Mouse (Mus musculus) neural tube, embryonic 12.5 days (tissue): ENCODE measurements around the gene Nutf2-ps1. TPM values are rescaled to one million over a fixed set of nuclear protein-coding genes. Genes with fewer than 3 reads are reported as not detected.

Experiments used
- ATAC-seq: fragments of 200-750 bp; cut with Nextera tagmentation; 2 replicates; pipeline ENCODE4 v1.8.0; 2017; ENCODE audit warnings: low read depth, mild to moderate bottlenecking, moderate TSS enrichment, moderate library complexity; ENCODE audit not compliant: low FRiP score
- H3K27ac ChIP-seq: fragments of 300-500 bp; sonication (generic); 2 replicates; pipeline ENCODE4 v1.5.1; 2016
- H3K27me3 ChIP-seq: fragments of 300-500 bp; sonication (generic); replicated peaks from 2 replicates; pipeline ENCODE4 v1.6.1; 2016; ENCODE audit warnings: mild to moderate bottlenecking
- H3K36me3 ChIP-seq: fragments of 300-500 bp; sonication (generic); 2 replicates; pipeline ENCODE4 v1.6.1; 2016; ENCODE audit warnings: mild to moderate bottlenecking
- H3K4me1 ChIP-seq: fragments of 300-500 bp; sonication (generic); 2 replicates; pipeline ENCODE4 v1.6.1; 2016
- H3K4me2 ChIP-seq: fragments of 300-500 bp; sonication (generic); replicated peaks from 2 replicates; pipeline ENCODE4 v1.6.1; 2016; ENCODE audit warnings: mild to moderate bottlenecking
- H3K4me3 ChIP-seq: fragments of 300-500 bp; sonication (generic); 2 replicates; pipeline ENCODE4 v1.5.1; 2016
- H3K9ac ChIP-seq: fragments of 300-500 bp; sonication (generic); 2 replicates; pipeline ENCODE4 v1.6.1; 2016; ENCODE audit warnings: mild to moderate bottlenecking
- H3K9me3 ChIP-seq: fragments of 300-500 bp; sonication (generic); 2 replicates; pipeline ENCODE4 v1.6.1; 2016; ENCODE audit warnings: mild to moderate bottlenecking
- whole genome bisulfite sequencing: fragments of 180-500 bp; shearing (Covaris S2); methylation state at CpG from one replicate; pipeline ENCODE4 v1.1.7; 2016; 5-methylcytosine and 5-hydroxymethylcytosine counted together
- polyA plus RNA-seq: library from polyadenylated mRNA; unstranded; fragments of >200 nt; fragmentation: Nextera tagmentation; extraction: Ambion mirVana; gene quantifications from 2 replicates; pipeline ENCODE4 v1.2.1, GENCODE M21; 2016

Nutf2-ps1 gene
- polyA plus RNA-seq, 1 experiment from 2014 or later = 351 TPM

DNA sequence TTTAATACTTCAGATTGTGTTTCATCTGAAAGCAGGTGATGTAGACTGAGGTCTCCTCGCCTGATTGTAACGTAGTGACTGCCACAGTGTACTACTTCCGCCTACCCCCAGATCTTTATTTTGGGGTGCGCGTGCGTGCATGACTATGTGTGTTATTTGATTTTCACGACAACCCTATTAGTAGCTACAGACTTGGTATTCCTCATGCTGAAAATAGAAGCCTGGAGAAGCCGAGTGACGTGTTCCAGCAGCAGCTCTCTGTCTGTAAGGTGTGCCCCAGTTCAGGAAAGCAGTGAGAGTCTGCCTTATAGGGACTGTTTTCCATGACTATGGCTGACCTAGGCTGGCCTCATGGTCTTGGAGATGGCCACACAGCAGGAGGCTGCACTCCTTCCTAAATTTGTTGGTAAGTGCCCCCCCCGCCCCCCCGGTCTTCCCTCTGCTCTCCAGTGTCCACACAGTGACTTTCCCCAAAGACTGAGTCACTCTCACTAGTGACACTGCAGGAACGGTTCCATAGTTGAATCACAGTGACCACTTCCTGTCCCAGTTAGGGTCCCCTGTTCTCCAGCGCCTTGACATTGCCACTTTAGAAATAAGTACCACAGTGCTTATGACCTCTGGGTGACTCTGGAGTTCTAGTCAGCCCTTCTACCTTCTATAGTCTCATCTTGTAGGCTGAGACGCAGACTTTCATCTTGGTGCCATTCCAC lies 23.1 kb downstream of the Nutf2-ps1 start:
- WGBS = 92% methylated on average over 14 of the region's 14 CpGs
- no peak for ATAC-seq

DNA sequence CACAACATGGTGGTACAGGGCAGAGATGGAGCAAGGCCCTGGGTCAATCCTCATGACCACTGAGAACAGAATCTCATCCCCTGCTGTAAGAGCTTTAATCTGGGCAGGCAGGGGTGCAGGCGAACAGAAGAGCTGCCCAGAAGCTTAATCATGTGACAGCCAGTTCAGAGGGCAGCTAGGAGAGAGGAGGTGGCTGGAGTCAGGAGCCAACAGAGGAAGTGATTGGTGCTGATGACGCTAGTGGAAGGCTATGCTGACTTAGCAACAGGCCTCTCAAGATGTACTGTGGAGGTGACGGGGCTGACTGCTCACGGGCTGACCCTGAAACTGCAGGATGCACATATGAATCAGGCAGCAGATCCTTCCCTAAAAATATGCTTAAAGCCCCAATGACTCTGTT lies 24.7 kb downstream of the Nutf2-ps1 start:
- Histone ChIP-seq H3K27ac (no peak overlapping the region), H3K9ac (no peak overlapping the region), H3K4me2 (no peak overlapping the region), H3K27me3 (no peaks in the 10 kb centered on the region), H3K36me3 (no peaks in the 10 kb centered on the region), H3K4me3 (no peak overlapping the region), H3K9me3 (no peaks in the 10 kb centered on the region), H3K4me1 (no peaks in the 10 kb centered on the region)
- 62% methylated on average over 4 of the region's 4 CpGs for WGBS
- no peak for ATAC-seq

More for the DNA sequence above, 23.1 kb downstream of the Nutf2-ps1 start:
- no peaks in the 10 kb centered on the region for H3K4me1 ChIP-seq
- no peak overlapping the region for H3K9ac ChIP-seq
- no peaks in the 10 kb centered on the region for H3K36me3 ChIP-seq
- H3K4me3 ChIP-seq = no peak overlapping the region
- no peak overlapping the region for H3K4me2 ChIP-seq
- H3K27ac ChIP-seq = no peak overlapping the region
- H3K27me3 ChIP-seq = no peaks in the 10 kb centered on the region
- no peaks in the 10 kb centered on the region for H3K9me3 ChIP-seq

GRCm38 (mm10) chr19:53560436-53560835 lies 28.4 kb downstream of the Nutf2-ps1 start:
- no peak overlapping the region for H3K4me3 ChIP-seq
- no peak overlapping the region for H3K4me2 ChIP-seq
- no peak for ATAC-seq
- 84% methylated on average over 3 of the region's 3 CpGs for WGBS
- H3K9ac ChIP-seq = no peak overlapping the region
- H3K27ac ChIP-seq = no peak overlapping the region
- H3K36me3 ChIP-seq = no peaks in the 10 kb centered on the region
- H3K4me1 ChIP-seq = peaks cover 7% of the 10 kb centered on the region
- H3K9me3 ChIP-seq = no peaks in the 10 kb centered on the region
- H3K27me3 ChIP-seq = no peaks in the 10 kb centered on the region

DNA sequence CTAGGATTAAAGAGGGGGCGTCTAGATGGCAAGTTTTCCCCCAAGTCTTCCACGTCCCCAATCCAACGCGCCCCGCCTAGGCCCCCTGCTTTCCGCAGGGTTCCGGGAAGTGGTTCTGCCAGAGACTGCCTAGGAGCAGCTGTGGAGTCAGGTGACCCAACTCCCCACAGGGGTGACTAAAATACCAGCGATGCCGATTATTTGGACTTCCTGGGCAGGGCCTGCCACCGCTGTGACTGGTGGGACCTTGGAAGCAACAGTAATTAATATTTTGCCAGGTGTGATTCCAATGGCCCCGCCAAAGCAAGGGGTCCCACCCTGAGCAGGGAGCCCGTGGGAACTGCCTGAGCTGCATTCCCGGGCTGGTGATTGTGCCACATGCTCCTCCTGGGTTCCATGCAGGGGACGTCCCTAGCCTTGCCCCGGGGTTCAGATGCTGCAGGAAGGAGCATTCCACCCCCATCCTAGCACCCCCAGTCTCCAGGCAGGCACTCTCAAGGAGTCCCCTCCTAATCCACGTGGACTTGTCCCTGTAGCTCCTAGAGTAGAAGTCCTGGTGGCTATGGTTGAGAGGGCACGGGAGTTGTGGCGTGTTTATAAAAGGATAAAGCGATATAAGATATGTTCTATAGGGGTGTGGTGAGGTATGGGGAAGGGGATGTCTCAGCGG lies 31.5 kb downstream of the Nutf2-ps1 start:
- H3K4me1 ChIP-seq = peaks cover 7% of the 10 kb centered on the region
- no peak overlapping the region for H3K4me3 ChIP-seq
- H3K4me2 ChIP-seq = peak overlapping the region; percentile 34
- H3K27ac ChIP-seq = no peak overlapping the region
- ATAC-seq = no peak
- H3K9ac ChIP-seq = no peak overlapping the region
- no peaks in the 10 kb centered on the region for H3K36me3 ChIP-seq
- no peaks in the 10 kb centered on the region for H3K27me3 ChIP-seq
- no peaks in the 10 kb centered on the region for H3K9me3 ChIP-seq
- WGBS = 26% methylated on average over 20 of the region's 20 CpGs

DNA sequence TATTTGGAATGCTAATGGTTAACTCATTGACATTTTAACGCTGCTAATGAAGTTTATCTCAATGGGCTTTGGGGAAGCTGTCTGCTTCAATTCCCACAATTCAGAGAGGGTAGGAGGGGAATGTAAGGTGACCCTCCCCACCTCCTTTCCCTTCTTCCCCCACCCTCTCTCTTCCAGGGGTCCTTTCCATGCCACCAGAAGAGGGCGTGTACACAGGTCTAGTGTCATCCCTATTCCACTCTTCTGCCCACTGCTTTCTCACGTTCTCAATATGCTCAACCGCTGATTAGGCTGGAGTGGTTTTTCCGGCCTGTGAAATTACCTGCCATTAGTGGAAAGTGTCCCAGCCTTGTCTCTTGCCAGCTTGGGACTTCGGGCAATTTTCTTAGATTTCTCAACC lies 32.0 kb downstream of the Nutf2-ps1 start:
- Histone ChIP-seq H3K4me2 (peak overlapping the region; percentile 34; the same call in 1 of the 2 replicates), H3K4me1 (peaks cover 7% of the 10 kb centered on the region), H3K36me3 (no peaks in the 10 kb centered on the region), H3K9me3 (no peaks in the 10 kb centered on the region), H3K27ac (no peak overlapping the region), H3K4me3 (no peak overlapping the region), H3K27me3 (no peaks in the 10 kb centered on the region), H3K9ac (no peak overlapping the region)
- ATAC-seq = no peak
- WGBS = 41% methylated on average over 6 of the region's 6 CpGs

DNA sequence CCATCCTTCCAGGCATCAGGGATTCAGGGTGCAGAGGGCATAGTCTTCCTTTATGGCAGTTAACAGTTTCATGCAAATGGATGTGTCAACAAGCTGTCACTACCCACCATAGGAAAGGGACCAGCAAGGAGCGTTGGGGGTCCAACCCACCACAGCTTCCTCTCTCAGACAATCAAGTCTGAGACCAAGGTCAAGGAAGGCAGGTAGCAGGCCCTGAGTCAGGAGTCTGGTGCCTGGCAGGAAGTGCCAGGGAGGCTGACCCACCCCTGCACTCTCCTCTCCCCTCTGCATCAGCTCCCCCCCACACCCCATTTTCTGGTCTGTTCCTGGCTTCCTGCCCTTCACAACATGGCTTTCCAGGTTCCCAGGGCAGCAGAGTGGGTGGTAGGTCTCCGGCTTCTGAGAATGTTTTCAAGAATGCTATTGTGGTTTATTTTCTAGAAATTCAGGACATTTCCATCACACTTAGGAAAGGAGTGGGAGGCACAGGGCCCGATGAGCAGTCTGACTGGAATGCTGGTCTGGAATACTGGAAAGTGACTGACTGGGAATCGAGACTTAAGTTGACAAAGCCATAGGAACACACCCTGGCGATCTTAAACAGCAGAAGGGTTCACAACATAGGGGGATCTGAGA lies 33.8 kb downstream of the Nutf2-ps1 start:
- H3K4me3 ChIP-seq = no peak overlapping the region
- H3K9me3 ChIP-seq = no peaks in the 10 kb centered on the region
- no peak for ATAC-seq
- no peak overlapping the region for H3K9ac ChIP-seq
- H3K4me2 ChIP-seq = no peak overlapping the region
- 75% methylated on average over 5 of the region's 5 CpGs for WGBS
- H3K27me3 ChIP-seq = no peaks in the 10 kb centered on the region
- peaks cover 7% of the 10 kb centered on the region for H3K4me1 ChIP-seq
- no peaks in the 10 kb centered on the region for H3K36me3 ChIP-seq
- no peak overlapping the region for H3K27ac ChIP-seq

- H3K4me3 ChIP-seq = no peak overlapping the region
- H3K4me2 ChIP-seq = no peak overlapping the region
- peaks cover 7% of the 10 kb centered on the region for H3K4me1 ChIP-seq
- no peaks in the 10 kb centered on the region for H3K9me3 ChIP-seq
- H3K27me3 ChIP-seq = no peaks in the 10 kb centered on the region
- H3K9ac ChIP-seq = no peak overlapping the region
- no peak overlapping the region for H3K27ac ChIP-seq
- 92% methylated on average over 11 of the region's 11 CpGs for WGBS
- no peaks in the 10 kb centered on the region for H3K36me3 ChIP-seq
- no peak for ATAC-seq
Measured at GRCm38 (mm10) chr19:53554402-53554801, 34.5 kb downstream of the Nutf2-ps1 start.

DNA sequence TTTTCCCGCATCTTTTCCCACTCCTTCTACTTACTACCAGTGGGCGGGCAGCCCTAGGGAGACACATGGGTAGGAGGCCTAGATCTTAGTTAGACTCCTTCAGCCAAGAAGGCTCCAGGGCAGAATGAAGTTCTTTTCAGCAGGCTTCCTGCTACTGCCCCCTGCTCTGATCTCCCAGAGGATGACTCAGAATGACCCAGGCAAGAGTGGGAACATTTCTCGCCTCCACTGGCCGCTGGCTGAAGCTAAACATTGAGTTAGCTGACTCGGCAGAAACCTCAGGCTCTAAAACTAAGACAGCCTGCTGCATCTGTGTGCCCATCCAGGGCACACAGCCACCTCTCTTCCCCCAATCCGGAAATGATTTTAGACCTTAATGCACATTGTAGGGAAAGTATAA lies 36.1 kb downstream of the Nutf2-ps1 start:
- 62% methylated on average over 6 of the region's 6 CpGs for WGBS
- Histone ChIP-seq H3K4me3 (no peak overlapping the region), H3K27me3 (no peaks in the 10 kb centered on the region), H3K4me2 (no peak overlapping the region), H3K4me1 (peaks cover 10% of the 10 kb centered on the region), H3K9ac (no peak overlapping the region), H3K36me3 (no peaks in the 10 kb centered on the region), H3K9me3 (no peaks in the 10 kb centered on the region), H3K27ac (no peak overlapping the region)
- ATAC-seq = no peak

DNA sequence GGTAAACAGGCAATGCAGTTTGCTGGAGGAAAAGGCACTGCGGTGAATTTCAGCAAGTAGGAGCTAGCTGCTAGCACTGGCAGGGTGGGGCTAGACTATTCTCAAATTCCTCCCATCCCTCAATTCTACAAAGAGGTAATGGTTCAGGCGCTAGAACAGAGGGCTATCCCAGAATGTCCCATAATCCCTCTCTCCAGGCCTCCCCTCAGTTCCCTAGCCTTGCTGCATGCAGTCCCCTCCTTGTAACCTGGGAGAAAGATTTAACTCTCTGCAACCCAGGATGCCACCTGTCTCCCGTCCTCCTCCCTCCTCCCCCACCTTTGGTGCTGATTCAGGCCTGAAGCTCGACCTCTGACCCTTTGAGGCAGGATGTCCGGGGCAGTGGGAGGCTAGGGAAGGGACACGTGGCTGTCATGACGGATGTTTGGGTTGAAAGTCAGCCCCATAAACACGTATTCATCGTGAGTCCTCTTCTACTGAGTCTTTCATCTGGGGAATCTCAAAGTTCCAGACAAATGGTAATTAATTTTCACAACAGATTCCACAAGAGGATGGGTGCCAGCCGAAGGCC lies 36.6 kb downstream of the Nutf2-ps1 start:
- 31% methylated on average over 10 of the region's 10 CpGs for WGBS
- Histone ChIP-seq H3K9me3 (no peaks in the 10 kb centered on the region), H3K4me3 (no peak overlapping the region), H3K27ac (no peak overlapping the region), H3K27me3 (no peaks in the 10 kb centered on the region), H3K9ac (no peak overlapping the region), H3K36me3 (no peaks in the 10 kb centered on the region), H3K4me1 (peaks cover 10% of the 10 kb centered on the region), H3K4me2 (no peak overlapping the region)
- no peak for ATAC-seq

GRCm38 (mm10) chr19:53550972-53551371 lies 37.9 kb downstream of the Nutf2-ps1 start:
- ATAC-seq = no peak
- 89% methylated on average over 12 of the region's 12 CpGs for WGBS
- no peak overlapping the region for H3K4me2 ChIP-seq

GRCm38 (mm10) chr19:53547597-53547996 lies 41.3 kb downstream of the Nutf2-ps1 start:
- Histone ChIP-seq H3K27me3 (no peaks in the 10 kb centered on the region), H3K4me2 (no peak overlapping the region), H3K27ac (no peak overlapping the region), H3K9ac (no peak overlapping the region), H3K9me3 (no peaks in the 10 kb centered on the region), H3K4me1 (peaks cover 9% of the 10 kb centered on the region), H3K36me3 (no peaks in the 10 kb centered on the region), H3K4me3 (no peak overlapping the region)
- WGBS = 25% methylated on average over 8 of the region's 8 CpGs
- no peak for ATAC-seq

More at GRCm38 (mm10) chr19:53550972-53551371, 37.9 kb downstream of the Nutf2-ps1 start:
- Histone ChIP-seq H3K9ac (no peak overlapping the region), H3K27ac (no peak overlapping the region), H3K36me3 (no peaks in the 10 kb centered on the region), H3K27me3 (no peaks in the 10 kb centered on the region), H3K4me3 (no peak overlapping the region), H3K4me1 (peaks cover 9% of the 10 kb centered on the region), H3K9me3 (no peaks in the 10 kb centered on the region)

GRCm38 (mm10) chr19:53544923-53545561 lies 43.8 kb downstream of the Nutf2-ps1 start:
- H3K27me3 ChIP-seq = no peaks in the 10 kb centered on the region
- no peaks in the 10 kb centered on the region for H3K9me3 ChIP-seq
- H3K4me2 ChIP-seq = no peak overlapping the region
- peaks cover 5% of the 10 kb centered on the region for H3K36me3 ChIP-seq
- no peak for ATAC-seq
- WGBS = 66% methylated on average over 4 of the region's 4 CpGs
- H3K27ac ChIP-seq = no peak overlapping the region
- H3K4me3 ChIP-seq = no peak overlapping the region
- H3K4me1 ChIP-seq = peaks cover 9% of the 10 kb centered on the region
- no peak overlapping the region for H3K9ac ChIP-seq
